Mouse (Mus musculus): ENCODE measurements around the gene Dapk2.

Gene Dapk2

DNA sequence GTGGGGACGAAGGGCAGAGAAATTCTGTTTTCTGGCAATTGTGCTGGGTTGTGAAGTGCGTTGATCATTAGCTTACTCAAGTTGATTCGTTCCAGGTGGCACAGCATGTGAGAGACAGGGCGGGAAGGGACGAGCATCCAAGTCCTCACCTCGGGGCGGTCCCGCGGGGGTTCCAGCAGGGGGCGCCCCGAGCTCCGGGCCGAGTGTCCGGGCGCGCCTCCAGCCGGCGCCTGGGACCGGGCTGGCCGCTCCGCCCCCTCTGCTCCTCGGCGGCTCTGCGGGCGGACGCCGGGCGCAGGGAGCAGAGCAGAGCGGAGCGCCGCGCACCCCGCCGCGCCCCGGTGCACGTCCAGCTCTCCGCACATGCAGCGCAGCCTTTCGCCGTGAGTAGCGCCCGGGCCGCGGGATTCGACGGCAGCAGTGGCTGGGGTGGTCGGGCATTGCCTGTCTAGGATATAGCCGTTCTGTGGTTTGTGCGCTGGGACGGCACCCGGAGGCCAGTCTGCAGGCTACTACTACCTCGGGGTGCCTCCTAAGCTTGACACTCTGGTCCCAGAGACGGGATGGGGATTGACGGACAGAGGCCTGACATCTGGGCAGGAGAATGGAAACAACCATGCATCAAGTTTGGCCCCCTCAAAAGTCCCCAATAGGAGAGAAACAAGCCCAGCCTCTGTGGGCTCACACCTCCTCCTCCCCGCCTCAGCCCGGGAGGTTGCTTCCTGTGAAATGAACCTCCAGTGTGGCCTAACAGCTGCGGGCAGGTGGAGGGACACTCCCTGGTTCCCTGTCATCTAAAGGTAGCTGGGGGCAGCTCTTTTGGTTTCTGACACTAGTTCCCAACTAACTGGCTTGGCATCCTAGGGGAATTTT lies at the start of gene Dapk2:
Gene Dapk2 (plus strand): TSS at position 266 of the 873 bp plus-strand sequence.
- peak; percentile 48 to 70 for DNase-seq

DNA sequence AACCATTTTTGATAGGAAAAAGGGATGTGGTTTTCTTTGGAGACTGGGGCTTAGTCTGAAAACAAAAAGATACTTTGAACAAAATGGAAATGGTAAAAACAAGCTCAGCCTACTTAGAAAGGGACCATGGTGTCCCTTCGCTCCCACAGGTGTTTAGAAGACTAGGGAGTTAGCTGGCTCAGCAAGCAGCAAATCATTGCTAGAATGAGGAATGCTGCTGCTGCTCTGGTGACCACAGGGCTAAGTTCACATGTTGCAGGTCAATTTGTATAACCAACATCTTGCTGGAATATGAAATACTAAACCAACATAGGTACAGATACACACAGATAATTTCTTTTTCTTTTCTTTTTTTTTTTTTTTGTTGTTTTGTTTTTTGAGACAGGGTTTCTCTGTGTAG lies 48.4 kb upstream of the Dapk2 start:
- no peak for DNase-seq

DNA sequence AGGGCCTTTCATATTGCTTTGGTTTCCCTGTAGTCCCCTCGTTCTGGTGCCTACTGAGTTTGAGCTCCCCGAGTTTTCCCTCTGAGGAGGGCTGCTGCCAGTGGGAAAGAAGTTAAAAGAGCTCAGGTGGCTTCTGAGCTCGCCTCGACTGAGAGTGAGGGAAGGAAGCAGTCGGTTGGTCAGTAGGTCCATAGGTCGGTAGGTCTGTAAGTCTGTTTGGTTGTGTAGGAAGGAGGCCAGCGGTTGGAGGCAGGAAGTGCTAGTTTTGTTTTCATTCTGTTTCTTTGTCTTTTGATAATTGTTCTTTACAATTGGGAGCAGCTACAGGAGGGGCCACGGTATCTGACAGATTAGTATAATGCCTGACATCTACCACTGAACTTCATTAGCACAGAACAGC lies 47.9 kb upstream of the Dapk2 start:
- DNase-seq = no peak

DNA sequence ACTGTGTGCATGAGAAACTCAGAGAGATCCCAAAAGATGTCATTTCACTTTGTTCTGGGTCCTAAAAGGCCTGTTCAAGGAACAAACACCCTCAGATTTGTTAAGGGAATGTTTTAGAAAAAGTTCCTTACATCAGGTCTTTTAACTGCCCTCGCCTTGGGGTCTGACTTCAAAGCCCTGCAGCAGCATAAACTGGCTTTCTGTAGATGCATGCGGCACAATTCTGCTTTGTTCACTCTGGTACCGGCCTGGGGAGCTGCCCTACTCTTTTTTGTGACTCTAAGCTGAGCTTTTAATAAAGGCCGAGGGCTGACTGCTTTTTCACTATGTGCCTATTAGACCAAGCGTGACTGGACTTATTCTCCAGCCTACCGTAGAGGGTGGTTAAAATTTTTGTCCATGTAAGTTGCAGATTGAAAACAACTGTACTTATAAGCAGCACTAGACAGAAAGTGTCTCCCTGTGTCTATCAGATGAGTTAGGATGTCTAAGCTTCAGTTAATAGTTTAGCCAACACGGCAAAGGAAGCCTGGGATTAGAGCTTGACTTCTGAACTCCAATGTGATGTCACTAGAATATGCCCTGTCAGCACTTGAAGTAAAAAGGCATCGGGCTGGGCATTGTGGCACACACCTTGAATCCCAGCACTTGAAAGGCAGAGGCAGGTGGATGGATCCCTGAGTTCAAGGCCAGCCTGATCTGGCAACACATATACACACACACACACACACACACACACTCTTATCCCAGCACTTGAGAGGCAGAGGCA lies 47.2 kb upstream of the Dapk2 start:
- no peak for DNase-seq

DNA sequence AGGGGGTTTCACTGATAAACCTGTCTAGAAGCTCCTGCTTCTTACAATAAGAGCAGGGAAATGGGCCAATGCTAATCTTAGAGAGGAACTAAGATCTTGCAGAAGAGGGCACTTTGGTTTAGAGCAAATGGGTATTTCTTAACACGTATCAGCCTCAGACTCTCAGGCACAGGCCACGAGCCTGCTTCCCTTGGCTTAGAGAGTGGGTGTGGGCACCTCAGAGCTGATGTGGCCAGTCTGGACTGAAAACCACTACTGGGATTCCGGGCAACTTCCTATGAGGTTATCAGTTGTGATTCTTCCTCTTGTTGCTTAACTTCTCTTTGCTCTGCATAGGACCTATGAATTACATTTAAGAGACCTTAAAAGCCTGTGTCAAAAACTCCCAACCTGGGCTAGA lies 43.7 kb upstream of the Dapk2 start:
- no peak for DNase-seq

DNA sequence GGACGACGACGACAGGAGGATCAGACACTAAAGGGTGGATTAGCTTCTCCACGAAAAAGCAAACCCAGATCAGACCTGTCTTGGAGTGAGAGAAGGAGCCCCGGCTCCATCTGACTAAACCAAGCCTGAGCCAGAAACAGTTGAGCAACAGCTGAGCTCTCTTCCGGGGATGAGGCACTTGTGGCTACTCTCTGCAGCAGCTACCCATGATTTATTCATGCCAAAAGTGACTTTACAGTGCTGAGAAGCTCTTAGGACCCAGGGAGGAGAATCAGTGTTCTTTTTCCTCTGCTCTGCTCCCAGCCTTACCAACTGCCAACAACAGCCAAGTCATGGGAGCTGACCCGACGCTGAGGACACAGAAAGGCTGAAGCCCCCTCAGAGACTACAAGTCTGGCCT lies 41.1 kb upstream of the Dapk2 start:
- no peak for DNase-seq

DNA sequence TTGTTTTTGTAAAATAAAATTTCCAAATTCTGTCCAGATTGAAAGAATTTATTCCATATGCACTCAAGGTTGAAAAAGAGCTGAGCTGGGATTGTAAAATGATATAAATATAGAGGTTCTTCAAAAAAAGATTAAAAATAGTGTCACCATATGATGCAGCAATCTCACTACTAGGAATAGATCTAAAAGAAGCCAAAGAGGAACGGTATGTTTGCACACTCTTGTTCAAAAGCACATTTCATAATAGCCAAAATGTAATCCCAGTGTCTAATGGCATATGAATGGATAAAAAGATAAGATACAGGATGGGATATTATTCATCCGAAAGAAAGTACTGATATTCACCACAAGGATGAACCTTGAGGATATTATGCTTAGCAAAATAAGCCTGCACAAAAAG lies 38.5 kb upstream of the Dapk2 start:
- no peak for DNase-seq

DNA sequence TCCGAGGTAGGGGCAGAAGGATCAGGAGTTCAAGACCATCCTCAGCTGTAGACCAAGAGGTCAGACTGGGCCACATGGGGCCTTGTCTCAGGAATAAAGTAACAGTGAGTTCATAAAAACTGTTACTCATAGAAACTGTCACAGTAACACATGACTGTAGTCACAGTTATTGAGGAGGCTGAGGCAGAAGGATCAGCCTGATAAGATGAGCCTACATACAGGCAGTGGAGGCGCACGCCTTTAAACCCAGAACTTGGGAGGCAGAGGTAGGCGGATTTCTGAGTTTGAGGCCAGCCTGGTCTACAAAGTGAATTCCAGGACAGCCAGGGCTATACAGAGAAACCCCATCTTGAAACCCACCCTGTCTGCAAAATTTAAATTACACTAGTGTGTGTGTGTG lies 37.9 kb upstream of the Dapk2 start:
- no peak for DNase-seq

DNA sequence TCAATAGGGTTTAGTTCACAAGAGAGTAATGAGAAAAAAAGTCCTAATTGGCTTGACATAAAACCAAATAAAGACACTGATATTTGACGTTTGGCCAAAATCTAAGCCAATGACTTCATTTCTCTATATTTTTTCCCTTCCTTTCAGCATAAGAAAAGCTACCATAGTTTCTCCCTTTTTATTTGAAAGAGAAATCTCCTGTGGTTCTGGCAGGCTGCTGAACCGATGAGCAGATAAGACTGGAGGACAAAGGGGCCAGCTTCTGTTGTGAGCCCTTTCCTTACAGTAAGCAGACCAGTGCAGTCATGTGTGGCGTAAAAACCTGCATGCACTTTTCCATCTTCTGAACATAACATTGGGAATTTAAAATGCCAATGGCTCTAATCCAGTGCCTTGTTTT lies 37.1 kb upstream of the Dapk2 start:
- DNase-seq = no peak

DNA sequence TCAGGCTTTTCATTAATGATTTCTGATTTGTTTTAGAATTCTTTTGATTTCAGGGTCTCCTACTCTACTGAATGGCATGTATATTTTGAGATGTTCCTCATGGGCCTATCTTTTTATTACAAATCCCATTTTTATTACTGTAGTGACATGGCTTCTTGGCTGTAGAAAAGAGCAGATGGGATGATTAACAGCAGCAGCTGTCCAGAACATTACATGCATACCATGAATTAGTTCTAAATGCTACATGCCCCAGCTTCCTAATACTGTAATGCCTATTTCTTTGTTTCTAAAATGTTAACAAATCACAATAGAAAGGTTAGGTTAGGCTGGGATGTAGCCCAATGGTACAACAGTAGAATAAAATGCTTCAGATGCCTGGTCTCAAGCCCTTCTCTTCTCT lies 36.6 kb upstream of the Dapk2 start:
- no peak for DNase-seq

DNA sequence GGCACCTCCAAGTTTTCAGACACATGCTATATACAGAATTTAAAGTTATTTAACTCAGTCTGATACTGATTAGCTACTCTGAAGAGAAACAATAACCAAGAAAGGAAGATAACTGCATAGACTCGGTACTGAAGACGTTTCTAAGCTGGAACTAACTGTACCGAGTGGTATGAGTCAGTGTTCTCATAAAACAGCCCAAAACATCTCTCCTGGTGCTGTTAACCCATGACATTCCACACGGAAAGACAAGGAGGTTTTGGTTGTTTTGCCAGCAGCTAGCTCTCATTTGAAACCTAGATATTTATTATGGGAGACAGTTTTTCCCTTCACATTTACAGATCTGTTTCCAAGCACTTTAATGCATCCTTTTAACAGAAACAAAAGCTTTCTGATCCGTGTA lies 34.4 kb upstream of the Dapk2 start:
- DNase-seq = no peak

DNA sequence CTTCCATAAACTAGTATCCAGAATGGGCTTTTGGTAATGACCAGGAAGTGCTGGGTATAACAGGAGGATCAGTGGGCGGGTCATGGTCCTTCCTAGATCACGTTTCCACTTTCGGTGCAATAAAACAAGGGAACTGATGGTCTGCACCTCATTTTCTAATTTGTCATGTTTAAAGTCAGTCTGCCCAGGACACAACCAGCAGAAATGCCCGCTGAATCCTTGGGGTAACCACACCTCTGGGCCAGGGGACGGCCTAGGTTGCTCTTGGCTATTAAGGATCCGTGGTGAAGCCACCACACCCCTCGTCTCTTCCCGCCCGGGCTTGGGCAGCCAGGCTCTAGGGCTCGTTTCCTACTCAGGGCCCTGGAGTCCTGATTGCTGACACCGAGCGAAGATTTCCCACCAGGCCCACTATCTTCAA lies 33.9 kb upstream of the Dapk2 start:
- no peak for DNase-seq

DNA sequence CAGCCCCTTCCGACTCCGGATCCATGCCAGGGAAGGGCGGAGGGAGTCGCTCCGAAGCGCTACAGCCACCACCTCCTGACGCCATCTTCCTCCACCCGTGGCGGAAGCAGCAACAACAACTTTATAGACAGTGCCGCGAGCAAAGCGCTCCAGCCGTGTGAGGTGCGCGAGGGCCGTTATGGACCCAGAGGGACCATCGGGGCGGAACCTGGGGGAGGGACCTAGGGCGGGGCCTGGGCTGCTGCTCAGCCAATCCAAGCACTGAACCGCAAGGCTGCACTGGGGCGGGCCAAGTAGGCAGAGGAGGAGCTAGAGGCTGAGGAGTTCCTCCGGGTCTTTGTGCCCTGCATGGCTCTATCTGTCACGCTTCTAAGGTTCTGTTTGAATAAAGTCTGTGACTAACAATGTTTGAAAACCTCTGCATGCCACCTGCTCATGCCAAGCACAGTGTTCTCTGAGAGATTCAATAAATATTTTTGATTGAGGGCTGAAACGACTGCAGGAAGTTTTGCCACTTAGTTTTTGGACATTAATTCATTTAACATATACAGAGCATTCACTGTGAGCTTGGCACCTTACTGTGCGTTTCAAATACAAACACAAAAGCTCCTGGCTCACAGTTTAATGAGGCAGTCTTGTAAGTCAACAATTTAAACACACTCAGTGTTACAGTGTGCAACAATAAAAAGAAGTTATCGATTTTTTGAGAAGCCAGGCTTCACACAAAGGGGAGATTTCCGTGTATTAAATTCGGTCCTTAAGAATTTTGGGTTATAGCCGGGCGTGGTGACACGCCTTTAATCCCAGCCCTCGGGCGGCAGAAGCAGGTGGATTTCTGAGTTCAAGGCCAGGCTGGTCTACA lies 33.1 kb upstream of the Dapk2 start:
- DNase-seq = peak; percentile 89 to 96

DNA sequence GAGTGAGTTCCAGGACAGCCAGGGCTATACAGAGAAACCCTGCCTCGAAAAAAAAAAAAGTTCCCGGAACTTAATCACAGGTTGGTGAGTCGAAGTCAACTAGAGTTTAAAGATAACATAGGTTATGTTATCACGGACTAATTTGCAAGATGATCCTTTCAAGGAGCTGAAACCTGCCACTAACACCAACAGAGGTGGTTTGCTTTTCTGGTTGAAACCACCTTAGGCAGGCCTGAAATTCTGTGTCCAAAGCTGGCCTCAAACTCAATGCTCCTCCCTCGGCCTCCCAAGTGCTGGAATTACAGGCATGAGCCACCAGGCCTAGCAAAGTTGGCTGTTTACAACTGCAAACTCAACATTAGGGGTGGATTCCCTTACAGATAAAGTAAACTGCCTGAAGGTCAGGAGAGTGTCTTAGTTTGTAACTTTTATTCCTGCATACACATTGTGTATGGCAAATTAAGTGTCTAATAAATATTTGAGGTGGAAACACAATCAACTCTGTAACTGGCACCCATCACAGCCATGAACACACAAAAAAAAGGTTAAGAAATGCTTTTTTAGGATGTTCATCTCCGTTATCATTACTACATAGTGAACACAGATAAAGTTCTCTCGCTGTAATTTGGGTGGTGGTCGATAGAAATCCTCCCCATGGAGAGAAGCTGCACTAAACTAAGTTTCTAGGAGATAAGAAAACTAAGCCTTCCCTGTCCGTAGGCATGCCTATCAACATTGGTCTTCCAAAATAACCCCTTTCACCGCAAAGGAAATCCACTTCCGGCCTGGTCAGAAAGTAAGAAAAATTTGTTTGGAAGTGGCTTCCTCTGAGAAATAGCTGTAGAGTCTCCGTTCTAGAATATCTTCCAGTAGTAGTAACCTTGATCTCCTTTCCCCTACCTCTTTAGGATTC lies 32.2 kb upstream of the Dapk2 start:
- no peak for DNase-seq

DNA sequence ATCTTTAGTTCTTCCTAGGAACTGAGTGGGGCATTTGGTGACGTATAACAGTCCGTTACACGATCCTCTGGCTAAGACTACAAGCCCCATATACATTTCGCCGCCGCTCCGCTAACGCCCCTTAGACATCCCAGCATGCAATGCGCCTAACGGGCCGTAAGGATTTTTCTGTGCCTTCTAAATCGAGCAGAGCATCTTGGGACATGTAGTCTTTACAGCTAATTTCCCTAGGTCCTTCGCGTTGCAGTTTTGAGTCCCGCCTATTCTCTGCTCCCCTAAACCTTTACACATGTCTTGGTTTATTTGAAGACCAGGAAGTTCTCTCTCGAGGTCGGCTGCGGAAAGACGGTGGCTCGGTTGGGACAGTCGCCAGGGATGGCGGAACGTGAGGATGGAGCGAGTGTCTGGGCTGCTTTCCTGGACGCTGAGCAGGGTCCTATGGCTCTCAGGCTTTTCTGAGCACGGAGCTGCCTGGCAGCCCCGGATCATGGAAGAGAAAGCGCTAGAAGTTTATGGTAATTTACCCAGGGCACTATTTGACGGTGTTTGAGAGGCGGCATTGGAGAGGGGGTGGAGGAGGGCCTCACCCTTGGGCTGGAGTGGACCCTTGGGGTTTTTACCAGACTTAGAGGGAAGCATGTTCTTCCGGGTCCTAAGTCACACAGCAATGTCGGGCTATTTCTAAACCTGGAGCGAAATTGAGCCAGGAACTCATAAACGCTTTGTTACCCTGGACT lies 31.4 kb upstream of the Dapk2 start, which contains the start of the genes Snx1 and Ciao2a:
Gene Snx1 (minus strand): TSS at position 132 of the 737 bp plus-strand sequence.
Gene Ciao2a (plus strand): TSS at position 156 of the 737 bp plus-strand sequence.
- peak; percentile 92 to 95 for DNase-seq

DNA sequence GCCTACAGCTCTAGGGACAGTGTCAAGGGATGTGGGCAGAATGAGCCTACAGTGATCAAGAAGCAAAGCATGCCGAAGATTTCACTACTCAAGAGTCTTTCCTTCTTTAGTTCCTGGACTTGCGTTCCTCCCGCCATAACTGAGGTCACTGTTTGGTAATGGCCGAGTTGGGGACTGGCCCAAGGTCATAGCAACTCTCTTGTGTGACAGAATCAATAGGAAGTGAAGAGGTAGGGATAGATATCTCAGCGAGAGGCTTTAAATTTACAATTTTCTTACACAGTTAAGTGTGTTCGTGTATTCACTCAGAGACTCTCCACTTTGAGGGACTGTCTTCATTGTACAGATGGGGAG lies 30.9 kb upstream of the Dapk2 start:
- no peak for DNase-seq

DNA sequence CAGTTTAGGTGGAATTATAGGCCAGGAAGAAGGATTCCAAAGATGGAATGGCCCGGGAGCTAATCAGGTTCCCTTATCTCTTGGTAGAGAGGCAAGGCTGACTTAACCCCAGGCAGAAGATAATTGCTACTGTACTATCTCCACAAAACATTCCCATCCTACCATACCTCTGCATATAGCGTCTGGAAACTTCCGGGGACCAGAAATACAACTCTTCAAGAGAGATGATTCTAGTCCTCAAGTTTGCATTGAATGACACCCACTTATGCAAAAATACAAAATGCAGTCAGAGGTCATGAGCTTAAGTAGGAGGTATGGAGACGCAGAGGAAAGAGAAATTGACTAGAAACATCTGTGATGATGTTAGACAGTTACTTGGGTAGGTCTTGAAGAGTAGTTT lies 30.1 kb upstream of the Dapk2 start:
- DNase-seq = no peak

DNA sequence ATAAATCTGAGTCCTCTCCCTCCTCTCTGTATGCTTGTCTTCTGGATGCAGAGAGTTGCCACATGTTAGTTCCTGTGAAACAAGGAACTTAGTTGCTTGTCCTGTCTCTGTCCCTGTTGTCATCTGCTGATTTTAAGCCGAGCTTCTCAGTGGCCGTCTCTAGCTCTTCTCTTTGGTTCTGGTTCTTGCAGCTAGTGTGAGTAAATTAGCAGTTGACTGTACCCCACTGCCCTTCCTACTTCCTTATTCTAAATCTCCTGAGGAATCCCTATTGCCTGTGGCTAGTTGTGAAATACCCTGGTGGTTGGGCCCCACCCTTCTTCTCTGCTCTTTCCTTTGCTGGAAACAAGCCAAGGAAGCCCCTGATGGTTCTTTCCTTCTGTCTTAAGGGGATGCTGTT lies 26.6 kb upstream of the Dapk2 start:
- no peak for DNase-seq

DNA sequence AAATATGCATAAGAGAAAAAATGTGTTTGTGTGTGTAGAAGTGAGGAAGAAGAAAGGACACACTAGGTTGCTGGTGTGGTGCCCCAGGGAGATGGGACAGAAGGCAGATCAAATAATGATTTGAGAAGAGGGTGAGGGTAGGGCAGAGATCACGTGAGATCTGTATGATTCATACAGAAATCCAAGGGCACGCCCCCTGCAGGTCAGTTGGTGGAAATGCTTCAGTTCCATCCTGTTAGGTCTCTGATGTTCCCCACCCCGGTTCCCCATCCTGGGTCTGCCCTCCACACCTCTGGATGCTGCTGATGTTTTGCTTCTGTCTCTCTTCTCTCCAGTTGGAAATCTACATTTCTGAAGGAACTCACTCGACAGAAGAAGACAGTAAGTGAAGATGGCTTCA lies 22.1 kb upstream of the Dapk2 start:
- DNase-seq = no peak

DNA sequence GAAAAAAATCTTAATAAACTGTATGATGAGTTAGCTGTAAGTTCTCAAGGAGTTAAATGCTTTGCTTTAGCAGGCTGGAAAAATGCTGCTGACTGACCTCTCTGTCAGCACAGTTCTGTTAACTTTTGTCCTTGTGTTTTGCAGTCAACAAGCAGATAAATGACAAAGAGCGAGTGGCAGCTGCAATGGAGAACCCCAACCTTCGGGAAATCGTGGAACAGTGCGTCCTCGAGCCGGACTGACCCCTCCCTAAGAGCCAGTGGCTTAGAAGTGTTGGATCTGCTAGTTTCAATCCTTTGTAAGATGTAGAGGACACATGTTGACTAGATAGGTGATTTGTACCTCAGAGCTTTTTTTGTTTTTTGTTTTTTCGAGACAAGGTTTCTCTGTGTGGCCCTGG lies 19.8 kb upstream of the Dapk2 start:
- DNase-seq = no peak

DNA sequence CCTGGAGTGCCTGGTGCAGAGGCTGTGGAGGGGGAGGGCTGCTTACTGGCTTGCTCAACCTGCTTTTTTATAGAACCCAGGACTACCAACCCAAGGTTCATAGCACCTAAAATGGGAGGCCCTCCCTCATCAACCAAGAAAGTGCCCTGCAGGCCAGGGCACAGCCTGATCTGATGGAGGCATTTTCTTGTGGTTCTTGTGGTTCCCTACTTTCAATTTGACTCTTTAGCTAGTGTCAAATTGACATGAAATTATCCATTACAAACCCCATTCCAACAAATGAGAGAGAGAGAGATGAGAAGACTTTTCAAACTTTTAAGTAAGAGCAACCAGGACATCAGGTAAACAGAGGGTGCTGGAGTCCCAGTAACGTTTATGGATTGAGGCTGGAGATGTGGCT lies 15.8 kb upstream of the Dapk2 start:
- no peak for DNase-seq
